Mouse (Mus musculus): ENCODE results near the gene Pgk1.
"Not testable (repeated sequence)": the region's sequence is repeated elsewhere in the genome, so short reads cannot be mapped to it uniquely, and the experiment has no call there.

Pgk1 gene

GRCm38 (mm10) chrX:106186713-106187649 lies at the start of gene Pgk1:
Pgk1 (plus strand) TSS chrX:106187100.
- DNase-seq (ENCODE audit: extremely low read depth, low read depth): peak; percentile 99

GRCm38 (mm10) chrX:106139309-106140070 lies 47.4 kb upstream of the Pgk1 start:
- peak; percentile 56 for DNase-seq (ENCODE audit: extremely low read depth, low read depth)

- no peak for DNase-seq (ENCODE audit: extremely low read depth, low read depth)
Observed at GRCm38 (mm10) chrX:106142936-106143335, 44.0 kb upstream of the Pgk1 start, which contains the start of gene Tlr13. Tlr13 (plus strand) TSS chrX:106143204.

DNA sequence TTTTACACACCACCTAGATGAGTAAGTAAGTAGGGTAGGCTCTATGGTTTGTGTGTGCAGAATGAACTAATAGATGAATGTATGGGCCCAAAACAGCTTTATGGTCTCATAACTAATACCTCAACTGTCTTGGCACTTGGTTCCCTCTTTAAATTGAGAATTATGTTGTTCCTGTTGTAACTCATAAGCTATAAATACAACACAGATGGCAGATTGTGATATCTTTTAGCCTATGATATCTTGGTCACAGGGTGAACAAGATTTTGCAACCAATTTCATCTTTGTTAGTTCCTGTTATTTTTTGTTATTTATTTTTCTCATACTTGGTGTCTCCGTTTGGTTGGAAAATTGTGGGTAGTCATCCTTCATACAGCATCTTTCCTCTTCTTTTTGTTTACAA lies 38.7 kb upstream of the Pgk1 start:
- DNase-seq (ENCODE audit: extremely low read depth, low read depth): no peak

DNA sequence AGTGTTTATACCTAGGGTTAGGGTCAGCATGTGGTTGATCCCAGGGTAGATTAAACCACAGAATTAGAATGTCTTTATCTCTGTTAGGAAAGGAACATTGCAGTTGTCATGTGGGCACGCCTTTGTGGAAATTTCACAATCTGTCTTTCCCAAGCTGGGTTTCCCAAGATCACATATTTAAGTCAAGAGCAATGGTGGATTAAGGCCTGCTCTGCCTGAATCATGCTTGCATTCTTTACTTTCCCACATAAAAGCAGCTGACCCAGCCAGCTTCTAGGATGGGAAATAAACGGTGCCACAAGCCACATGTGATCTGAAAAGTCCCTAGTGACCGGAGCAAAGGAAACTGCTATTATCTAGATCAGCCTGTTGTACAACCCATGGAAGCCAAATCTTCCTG lies 37.4 kb upstream of the Pgk1 start:
- no peak for DNase-seq (ENCODE audit: extremely low read depth, low read depth)

DNA sequence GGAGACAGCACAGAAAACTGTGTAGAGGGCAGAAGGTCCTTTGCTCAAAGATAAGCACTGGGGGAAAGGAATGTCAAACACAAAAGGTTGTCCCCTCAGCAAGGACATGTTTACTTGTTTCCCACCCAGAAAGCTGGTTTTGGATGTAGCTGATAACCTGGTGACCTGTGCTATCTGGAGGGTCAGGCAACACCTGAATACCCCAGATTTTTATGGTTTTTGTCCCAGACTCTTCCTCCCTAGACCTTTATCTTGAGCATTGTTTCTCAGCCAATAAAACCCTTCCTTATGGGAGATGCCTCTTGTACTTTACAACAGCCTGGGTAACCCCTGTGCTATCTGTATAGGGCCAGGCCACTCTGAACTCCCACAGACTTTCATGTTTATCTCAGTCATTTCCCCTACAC lies 32.7 kb upstream of the Pgk1 start:
- DNase-seq (ENCODE audit: extremely low read depth, low read depth): peak; percentile 78

DNA sequence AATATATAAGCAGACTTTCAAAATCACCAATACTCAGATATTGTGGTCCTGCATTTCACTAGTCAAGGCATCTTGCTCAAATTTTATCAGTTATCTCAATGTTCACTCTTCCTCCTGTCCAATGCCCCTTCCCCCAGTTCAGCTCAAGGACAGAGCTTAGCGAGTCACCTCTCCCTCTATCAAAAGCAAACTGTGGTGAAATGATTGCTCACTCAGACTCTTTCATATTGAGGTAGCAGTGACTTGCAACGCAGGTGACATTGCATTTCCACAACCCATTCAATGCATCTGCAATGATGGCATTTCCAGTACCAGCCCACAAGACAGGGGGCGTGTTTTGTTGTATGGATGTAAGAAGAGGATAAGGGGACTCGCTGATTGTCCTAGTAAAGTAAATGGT lies 31.0 kb upstream of the Pgk1 start:
- DNase-seq (ENCODE audit: extremely low read depth, low read depth): no peak

DNA sequence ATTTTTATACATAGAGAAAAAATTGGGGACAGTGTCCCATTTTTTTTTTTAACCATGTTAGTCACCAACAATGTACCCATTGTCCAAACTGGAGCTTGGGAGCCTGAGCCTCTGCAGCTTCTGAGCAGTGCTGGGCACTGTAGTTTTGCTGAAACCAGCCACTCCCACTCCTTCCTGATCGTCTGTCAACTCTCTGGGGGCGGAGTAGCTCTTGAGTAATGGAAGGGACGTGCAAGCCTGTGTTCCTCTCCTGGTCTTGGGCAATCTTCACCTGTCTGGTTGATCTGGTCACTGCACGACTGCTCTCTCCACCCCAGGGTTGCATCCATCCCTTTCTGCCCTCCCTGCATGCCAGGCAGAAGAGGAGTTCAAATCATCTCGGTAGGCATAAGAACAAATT lies 22.9 kb upstream of the Pgk1 start:
- no peak for DNase-seq (ENCODE audit: extremely low read depth, low read depth)

DNA sequence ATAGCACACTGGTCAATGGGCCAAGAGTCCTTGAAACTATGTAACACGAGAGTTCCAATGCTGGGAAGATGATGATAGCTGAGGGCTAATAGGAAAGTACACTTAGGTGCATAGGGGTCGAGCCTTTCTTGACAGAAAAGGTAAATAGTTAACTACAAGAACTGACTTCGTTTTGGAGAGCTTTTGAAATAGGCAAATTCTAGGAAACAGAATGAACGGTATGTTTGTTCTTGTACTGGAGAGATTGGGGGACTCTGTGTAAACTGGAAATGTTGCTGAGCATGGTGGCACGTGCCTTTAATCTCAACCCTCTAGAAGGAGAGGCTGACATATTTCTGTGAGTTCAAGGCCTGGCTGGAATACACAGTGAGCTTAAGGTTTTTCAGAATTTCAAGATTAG lies 22.3 kb upstream of the Pgk1 start:
- DNase-seq (ENCODE audit: extremely low read depth, low read depth): no peak

GRCm38 (mm10) chrX:106165089-106165488 lies 21.8 kb upstream of the Pgk1 start:
- no peak for DNase-seq (ENCODE audit: extremely low read depth, low read depth)

DNA sequence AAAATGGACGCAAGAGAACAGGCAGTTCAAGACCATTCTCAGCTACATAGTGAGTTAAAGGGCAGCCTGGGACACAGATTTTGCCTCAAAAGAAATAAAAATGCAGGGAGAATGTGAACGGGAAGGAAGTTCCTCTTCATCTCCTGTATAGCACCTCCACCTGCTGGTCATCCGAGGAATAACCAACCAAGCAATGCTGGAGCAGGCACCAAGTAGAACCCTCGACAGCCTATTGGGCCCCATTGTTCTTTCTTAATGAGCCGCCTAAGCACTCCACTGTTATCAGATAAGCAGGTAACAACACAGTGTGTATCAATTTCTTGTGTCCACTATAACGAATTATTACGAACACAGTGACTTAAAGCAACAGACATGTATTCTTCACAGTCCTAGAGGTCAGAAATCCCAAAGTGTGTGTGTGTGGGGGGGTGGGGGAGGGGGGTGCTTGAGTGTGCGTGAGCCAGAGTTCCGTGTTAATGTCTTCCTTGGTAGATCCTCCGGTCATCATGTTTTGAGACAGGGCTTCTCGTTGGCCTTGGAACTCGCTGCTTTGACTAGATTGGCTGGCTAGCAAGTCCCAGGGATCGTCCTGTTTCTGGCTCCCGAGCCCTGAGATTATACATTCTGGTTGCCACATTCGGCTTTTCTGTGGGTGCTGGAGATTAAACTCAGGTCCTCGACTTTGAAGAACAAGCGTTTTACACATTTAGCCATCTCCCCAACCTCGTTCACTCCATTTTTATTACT lies 15.6 kb upstream of the Pgk1 start:
- DNase-seq (ENCODE audit: extremely low read depth, low read depth): peak; percentile 86

- DNase-seq (ENCODE audit: extremely low read depth, low read depth): no peak
Observed at GRCm38 (mm10) chrX:106171853-106172154, 15.1 kb upstream of the Pgk1 start.

DNA sequence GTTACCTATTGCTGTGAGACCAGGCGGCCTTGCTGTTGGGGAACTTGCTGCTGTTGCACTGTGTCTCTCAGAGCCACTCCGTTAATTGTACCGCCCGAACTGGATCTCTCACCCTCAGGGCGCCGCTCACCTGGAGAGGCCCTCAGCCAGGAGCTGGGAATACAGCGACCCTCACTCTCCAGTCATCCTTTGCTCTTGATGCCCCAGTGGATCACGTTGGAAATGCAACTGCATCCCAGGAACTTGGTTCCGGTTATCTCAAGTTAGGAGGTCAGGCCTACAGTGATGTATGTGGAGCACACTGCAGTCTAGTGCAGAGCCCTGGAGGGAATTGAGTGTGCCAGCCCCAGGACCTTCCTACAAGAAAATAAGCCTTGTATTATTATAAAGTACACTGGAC lies 10.6 kb upstream of the Pgk1 start:
- no peak for DNase-seq (ENCODE audit: extremely low read depth, low read depth)

DNA sequence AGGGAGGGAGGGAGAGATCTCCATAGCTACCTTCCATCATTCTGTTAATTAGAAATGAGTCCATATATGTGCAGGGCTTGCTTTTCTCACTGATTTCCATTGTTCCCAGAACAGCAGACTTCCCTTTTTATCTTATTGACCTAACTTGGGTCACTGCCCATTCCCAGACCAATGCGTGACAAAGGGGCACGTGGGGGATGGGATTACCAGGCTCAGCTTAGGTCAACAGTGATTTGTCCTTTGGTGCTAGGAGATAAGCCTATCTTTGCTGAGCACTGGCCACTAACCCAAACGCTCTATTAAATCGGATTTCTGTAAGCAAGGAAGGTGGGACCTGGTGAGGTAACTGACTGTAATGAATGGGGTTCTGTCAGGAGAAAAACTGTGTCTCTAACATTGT lies 2.6 kb upstream of the Pgk1 start:
- DNase-seq (ENCODE audit: extremely low read depth, low read depth): no peak

- no peak for DNase-seq (ENCODE audit: extremely low read depth, low read depth)
Observed at GRCm38 (mm10) chrX:106185706-106186105, 1.2 kb upstream of the Pgk1 start.

DNA sequence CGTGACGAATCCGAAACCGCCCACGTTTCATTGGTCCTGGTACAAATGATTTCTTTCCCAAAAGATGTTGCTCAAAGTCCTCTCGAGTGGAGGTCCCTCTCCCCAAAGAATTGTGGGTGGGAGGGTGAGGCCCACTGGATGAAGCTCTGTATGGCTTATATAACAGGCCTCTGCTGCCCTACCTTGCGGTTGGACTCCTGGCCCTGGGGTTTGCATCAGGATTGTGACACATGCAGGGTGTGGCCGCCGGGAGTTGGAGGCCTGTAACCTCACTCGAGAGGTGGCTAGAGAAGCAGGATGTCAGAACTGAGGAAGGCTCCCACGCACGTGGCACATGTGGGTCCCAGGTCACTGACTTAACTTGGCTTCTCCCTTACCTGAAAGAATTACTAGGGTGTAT lies 837 bp downstream of the Pgk1 start:
- DNase-seq (ENCODE audit: extremely low read depth, low read depth): no peak

DNA sequence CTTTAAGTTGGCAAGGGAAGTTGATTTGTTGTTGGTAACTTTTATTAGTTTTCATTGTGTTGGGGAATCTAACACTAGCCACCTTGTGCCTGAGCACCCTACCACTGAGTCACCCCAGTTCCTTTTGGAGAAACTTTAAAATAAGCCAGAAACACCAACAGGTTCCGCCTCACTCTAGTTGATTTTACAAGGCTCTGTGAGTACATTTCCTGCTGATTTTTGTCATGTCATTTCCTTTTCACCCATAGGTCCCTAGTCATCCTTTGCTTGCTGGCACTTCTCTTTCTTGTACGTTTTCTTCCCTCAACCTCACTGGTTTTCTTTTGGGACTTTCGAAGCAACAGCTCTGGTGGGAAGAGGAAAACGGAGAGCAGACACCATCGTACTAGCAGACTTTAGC lies 2.5 kb downstream of the Pgk1 start:
- DNase-seq (ENCODE audit: extremely low read depth, low read depth): peak; percentile 72

GRCm38 (mm10) chrX:106190091-106190490 lies 3.2 kb downstream of the Pgk1 start:
- no peak for DNase-seq (ENCODE audit: extremely low read depth, low read depth)

- DNase-seq (ENCODE audit: extremely low read depth, low read depth): not testable (repeated sequence)
Observed at GRCm38 (mm10) chrX:106194361-106194760, 7.5 kb downstream of the Pgk1 start.

DNA sequence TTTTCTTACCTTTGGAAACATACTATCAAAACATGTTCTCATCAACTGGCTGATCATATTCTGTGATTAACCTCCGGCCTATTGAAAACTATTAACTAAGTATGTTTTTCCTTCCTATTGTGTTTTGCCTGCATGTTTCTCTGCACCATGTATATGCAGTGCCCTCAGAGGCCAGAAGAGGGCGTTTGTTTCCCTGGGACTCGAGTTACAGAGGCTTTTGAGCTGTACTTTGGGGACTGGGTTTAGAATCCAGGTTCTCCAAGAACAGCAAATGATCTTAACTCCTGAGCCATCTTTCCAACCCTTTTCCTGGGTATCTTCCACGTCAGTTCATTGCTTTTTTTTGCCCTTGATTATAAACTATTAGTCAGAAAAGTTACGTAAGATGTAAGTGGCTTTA lies 10.4 kb downstream of the Pgk1 start:
- no peak for DNase-seq (ENCODE audit: extremely low read depth, low read depth)

- no peak for DNase-seq (ENCODE audit: extremely low read depth, low read depth)
Observed at GRCm38 (mm10) chrX:106198904-106199303, 12.0 kb downstream of the Pgk1 start.

GRCm38 (mm10) chrX:106209100-106209499 lies 22.2 kb downstream of the Pgk1 start:
- no peak for DNase-seq (ENCODE audit: extremely low read depth, low read depth)

Data from MEL-GATA-1-ER (cell line).